Mouse (Mus musculus) limb, embryonic 11.5 days (tissue): ENCODE data around the gene Trim45. TPM values are rescaled to one million over a fixed set of nuclear protein-coding genes. Genes with fewer than 3 reads are reported as not detected.

Source experiments
- ATAC-seq: fragments of 200-750 bp; cut with Nextera tagmentation; 2 replicates; pipeline ENCODE4 v1.8.0; 2017; ENCODE audit warnings: low read depth; ENCODE audit not compliant: insufficient number of reproducible peaks, low FRiP score, low TSS enrichment
- DNase-seq: peaks from one replicate; pipeline ENCODE4 v3.0.0-alpha.2; 2015; ENCODE audit warnings: low spot score
- H3K27ac ChIP-seq: fragments of 300-500 bp; sonication (generic); replicated peaks from 2 replicates; pipeline ENCODE4 v1.5.1; 2014; ENCODE audit warnings: low read depth, mild to moderate bottlenecking, low read length
- H3K27me3 ChIP-seq: fragments of 300-500 bp; sonication (generic); 2 replicates; pipeline ENCODE4 v1.6.1; 2014; ENCODE audit warnings: mild to moderate bottlenecking, low read length, mixed read lengths; ENCODE audit not compliant: control insufficient read depth, insufficient read depth
- H3K36me3 ChIP-seq: fragments of 300-500 bp; sonication (generic); 2 replicates; pipeline ENCODE4 v1.6.1; 2014; ENCODE audit warnings: mild to moderate bottlenecking, low read length, moderate library complexity, mixed read lengths; ENCODE audit not compliant: control insufficient read depth, insufficient read depth
- H3K4me1 ChIP-seq: fragments of 300-500 bp; sonication (generic); 2 replicates; pipeline ENCODE4 v1.6.1; 2014; ENCODE audit warnings: low read length, mixed read lengths; ENCODE audit not compliant: control insufficient read depth, insufficient read depth
- H3K4me2 ChIP-seq: fragments of 300-500 bp; sonication (generic); 2 replicates; pipeline ENCODE4 v1.6.1; 2014; ENCODE audit warnings: low read depth, mild to moderate bottlenecking, moderate library complexity; ENCODE audit not compliant: severe bottlenecking
- H3K4me3 ChIP-seq: fragments of 300-500 bp; sonication (generic); 2 replicates; pipeline ENCODE4 v1.5.1; 2014; ENCODE audit warnings: low read depth, low read length
- H3K9ac ChIP-seq: fragments of 300-500 bp; sonication (generic); 2 replicates; pipeline ENCODE4 v1.6.1; 2014; ENCODE audit warnings: mild to moderate bottlenecking, low read length
- H3K9me3 ChIP-seq: fragments of 300-500 bp; sonication (generic); 2 replicates; pipeline ENCODE4 v1.6.1; 2016; ENCODE audit warnings: low read length; ENCODE audit not compliant: control insufficient read depth
- WGBS: fragments of 180-500 bp; shearing (Covaris S2); extraction: QIAGEN DNeasy Blood & Tissue Kit; methylation state at CpG from one replicate; pipeline ENCODE4 v1.1.7; 2014; 5-methylcytosine and 5-hydroxymethylcytosine counted together
- polyA plus RNA-seq: library from polyadenylated mRNA; unstranded; fragments of >200 nt; fragmentation: Nextera tagmentation; extraction: Ambion mirVana; gene quantifications from 2 replicates; pipeline ENCODE4 v1.2.1, GENCODE M21; 2014

Trim45 gene
- polyA plus RNA-seq, 1 experiment from 2014 or later: 7.6 TPM

DNA sequence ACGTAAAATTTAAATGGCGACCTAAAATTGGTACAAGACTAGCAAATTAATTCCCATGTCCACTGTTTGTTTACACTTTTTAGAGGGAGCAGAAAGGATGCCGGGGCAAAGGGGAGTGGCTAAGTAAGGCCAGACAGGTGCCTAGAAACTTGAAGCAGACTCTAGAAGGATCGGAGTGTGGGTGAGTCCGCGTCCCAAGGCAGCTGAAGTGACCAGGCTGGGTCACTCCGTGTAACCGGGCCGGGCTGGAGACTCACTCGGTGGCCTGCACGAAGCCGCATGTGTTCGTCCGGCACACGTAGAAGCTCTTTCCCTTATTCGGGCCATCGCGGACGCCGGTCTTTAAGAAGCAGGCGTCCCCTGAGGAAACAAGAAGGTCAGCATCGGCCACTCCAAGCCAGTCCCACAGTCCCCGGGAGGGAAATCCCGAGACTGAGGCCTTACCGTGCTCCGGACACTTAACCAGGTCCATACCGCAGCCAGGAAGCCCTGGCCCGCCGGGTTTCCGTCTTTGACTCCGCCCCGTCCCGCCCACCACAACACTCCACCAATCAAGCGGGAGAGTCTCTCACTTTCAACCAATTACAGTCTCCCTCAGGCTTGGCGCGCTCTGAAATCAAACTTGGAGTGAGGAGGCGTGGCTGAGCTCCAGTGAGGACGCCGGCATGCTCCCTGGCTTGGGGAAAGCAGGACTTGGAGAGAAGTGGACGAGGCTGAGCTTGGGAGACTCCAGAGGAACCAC, 47.3 kb downstream of the Trim45 start, which contains the start of gene Ttf2:
TSS of gene Ttf2 (minus strand) at position 488 of the 742 bp plus-strand sequence.
- under 1% methylated on average over 40 of the region's 40 CpGs for WGBS

DNA sequence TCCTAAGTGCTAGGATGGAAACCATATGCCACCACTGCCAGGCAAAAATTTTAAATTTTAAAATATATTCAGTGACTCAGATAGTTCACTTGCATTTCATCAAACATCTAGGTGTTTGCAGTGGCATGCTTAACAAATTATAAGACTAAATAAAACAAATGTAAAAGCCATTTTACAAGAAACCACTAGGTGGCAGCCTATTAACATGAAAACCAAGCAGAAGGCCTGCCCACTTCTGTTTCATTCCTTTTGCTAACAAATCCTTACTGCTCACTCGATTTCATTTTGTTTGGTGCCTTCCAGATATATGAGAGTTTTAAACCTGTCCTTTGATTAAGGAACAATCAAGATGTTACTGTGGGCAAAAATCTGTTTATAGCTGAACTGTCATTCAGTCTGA, 51.9 kb downstream of the Trim45 start:
- Histone ChIP-seq H3K9ac (no peak overlapping the region), H3K27me3 (no peaks in the 10 kb centered on the region), H3K4me3 (no peak overlapping the region), H3K9me3 (no peaks in the 10 kb centered on the region), H3K4me1 (peaks cover 4% of the 10 kb centered on the region; the same call in 1 of the 2 replicates), H3K36me3 (no peaks in the 10 kb centered on the region), H3K4me2 (no peak overlapping the region), H3K27ac (no peak overlapping the region)
- ATAC-seq (no peak), DNase-seq (no peak)
- 4% methylated on average over 1 of the region's 1 CpGs for WGBS

More for the DNA sequence above, 47.3 kb downstream of the Trim45 start, which contains the start of gene Ttf2:
- H3K27ac ChIP-seq: peak within 1 kb of the TSS; percentile 58; the same call in 1 of the 2 replicates
- H3K9ac ChIP-seq: peak within 1 kb of the TSS; percentile 76
- H3K9me3 ChIP-seq: no peaks in the 10 kb centered on the region
- ATAC-seq: peak; percentile 98
- H3K4me3 ChIP-seq: peak within 1 kb of the TSS; percentile 72
- DNase-seq: peak; percentile 96
- H3K4me2 ChIP-seq: peak within 1 kb of the TSS; percentile 78
- H3K4me1 ChIP-seq: peaks cover 7% of the 10 kb centered on the region; the same call in 1 of the 2 replicates
- H3K27me3 ChIP-seq: no peaks in the 10 kb centered on the region
- H3K36me3 ChIP-seq: no peaks in the 10 kb centered on the region; the same call in 1 of the 2 replicates

GRCm38 (mm10) chr3:100979290-100979689, 57.3 kb downstream of the Trim45 start:
- no peak overlapping the region for H3K4me3 ChIP-seq
- DNase-seq: no peak
- no peak overlapping the region for H3K9ac ChIP-seq
- ATAC-seq: no peak
- no peaks in the 10 kb centered on the region for H3K27me3 ChIP-seq
- 71% methylated on average over 8 of the region's 8 CpGs for WGBS
- H3K36me3 ChIP-seq: no peaks in the 10 kb centered on the region
- H3K27ac ChIP-seq: no peak overlapping the region
- H3K4me1 ChIP-seq: no peaks in the 10 kb centered on the region
- H3K9me3 ChIP-seq: no peaks in the 10 kb centered on the region
- no peak overlapping the region for H3K4me2 ChIP-seq

Other genes starting within 250 kb of the Trim45 start
- 84.3 and 87.4 TPM in 2 replicates for gene Man1a2, start 236.7 kb upstream of the Trim45 start, polyA plus RNA-seq
- gene Vtcn1, start 96.7 kb upstream of the Trim45 start, polyA plus RNA-seq: not detected in 2 replicates
- 27.2 and 29.2 TPM in 2 replicates for gene Ttf2, start 47.5 kb downstream of the Trim45 start, polyA plus RNA-seq
- 0.05 TPM in 1 of 2 replicates, not detected in the other for gene Cd101, start 107.4 kb downstream of the Trim45 start, polyA plus RNA-seq
- 6.4 and 6.6 TPM in 2 replicates for gene Ptgfrn, start 188.1 kb downstream of the Trim45 start, polyA plus RNA-seq